Mouse (Mus musculus) forebrain, embryonic 16.5 days (tissue): ENCODE measurements around the gene Fscn2. TPM values are rescaled to one million over a fixed set of nuclear protein-coding genes. Genes with fewer than 3 reads are reported as not detected.

Experiments used
- ATAC-seq: fragments of 200-750 bp; cut with Nextera tagmentation; 2 replicates; pipeline ENCODE4 v1.8.0; 2017; ENCODE audit warnings: mild to moderate bottlenecking, moderate library complexity
- H3K27ac ChIP-seq: fragments of 300-500 bp; sonication (generic); 2 replicates; pipeline ENCODE4 v1.5.1; 2014; ENCODE audit warnings: low read length, control low read depth
- H3K27me3 ChIP-seq: fragments of 300-500 bp; sonication (generic); replicated peaks from 2 replicates; pipeline ENCODE4 v1.6.1; 2014; ENCODE audit warnings: low read length; ENCODE audit not compliant: control insufficient read depth, insufficient read depth
- H3K36me3 ChIP-seq: fragments of 300-500 bp; sonication (generic); 2 replicates; pipeline ENCODE4 v1.6.1; 2014; ENCODE audit not compliant: control insufficient read depth, insufficient read depth
- H3K4me1 ChIP-seq: fragments of 300-500 bp; sonication (generic); replicated peaks from 2 replicates; pipeline ENCODE4 v1.6.1; 2014; ENCODE audit warnings: low read length; ENCODE audit not compliant: control insufficient read depth, insufficient read depth
- H3K4me2 ChIP-seq: fragments of 300-500 bp; sonication (generic); 2 replicates; pipeline ENCODE4 v1.6.1; 2014; ENCODE audit warnings: mild to moderate bottlenecking, low read length, control low read depth
- H3K4me3 ChIP-seq: fragments of 300-500 bp; sonication (generic); replicated peaks from 2 replicates; pipeline ENCODE4 v1.5.1; 2014; ENCODE audit warnings: mild to moderate bottlenecking, low read length, control low read depth
- H3K9ac ChIP-seq: fragments of 300-500 bp; sonication (generic); replicated peaks from 2 replicates; pipeline ENCODE4 v1.6.1; 2014; ENCODE audit warnings: low read depth, low read length, control low read depth
- H3K9me3 ChIP-seq: fragments of 300-500 bp; sonication (generic); 2 replicates; pipeline ENCODE4 v1.6.1; 2016; ENCODE audit warnings: low read length; ENCODE audit not compliant: control insufficient read depth
- WGBS: fragments of 180-500 bp; shearing (Covaris S2); extraction: QIAGEN DNeasy Blood & Tissue Kit; methylation state at CpG from one replicate; pipeline ENCODE4 v1.1.7; 2014; 5-methylcytosine and 5-hydroxymethylcytosine counted together
- polyA plus RNA-seq: library from polyadenylated mRNA; unstranded; fragments of >200 nt; fragmentation: Nextera tagmentation; extraction: Ambion mirVana; gene quantifications from 2 replicates; pipeline ENCODE4 v1.2.1, GENCODE M21; 2015

The Fscn2 gene
- polyA plus RNA-seq, 1 experiment from 2014 or later, result 1.5 TPM

GRCm38 (mm10) chr11:120317456-120317855, 43.9 kb upstream of the Fscn2 start:
- Histone ChIP-seq H3K36me3 (no peaks in the 10 kb centered on the region), H3K4me3 (no peak overlapping the region; the same call in 1 of the 2 replicates), H3K27ac (no peak overlapping the region; the same call in 1 of the 2 replicates), H3K9me3 (no peaks in the 10 kb centered on the region), H3K9ac (no peak overlapping the region), H3K4me2 (peak overlapping the region; percentile 75), H3K27me3 (no peaks in the 10 kb centered on the region), H3K4me1 (peaks cover 20% of the 10 kb centered on the region)
- 68% methylated on average over 7 of the region's 7 CpGs for WGBS
- ATAC-seq, result no peak

GRCm38 (mm10) chr11:120319310-120319709, 42.0 kb upstream of the Fscn2 start:
- Histone ChIP-seq H3K4me1 (peaks cover 20% of the 10 kb centered on the region), H3K9ac (no peak overlapping the region), H3K27me3 (no peaks in the 10 kb centered on the region), H3K4me2 (no peak overlapping the region), H3K36me3 (no peaks in the 10 kb centered on the region), H3K9me3 (no peaks in the 10 kb centered on the region), H3K4me3 (no peak overlapping the region), H3K27ac (no peak overlapping the region)
- no peak for ATAC-seq
- 86% methylated on average over 5 of the region's 5 CpGs for WGBS

GRCm38 (mm10) chr11:120320156-120320555, 41.2 kb upstream of the Fscn2 start:
- Histone ChIP-seq H3K9ac (no peak overlapping the region), H3K27ac (no peak overlapping the region), H3K4me3 (no peak overlapping the region), H3K36me3 (no peaks in the 10 kb centered on the region), H3K4me2 (no peak overlapping the region), H3K27me3 (no peaks in the 10 kb centered on the region), H3K9me3 (no peaks in the 10 kb centered on the region), H3K4me1 (peaks cover 14% of the 10 kb centered on the region)
- 93% methylated on average over 10 of the region's 10 CpGs for WGBS
- no peak for ATAC-seq

- ATAC-seq, result no peak
- no peak overlapping the region for H3K9ac ChIP-seq
- no peaks in the 10 kb centered on the region for H3K9me3 ChIP-seq
- H3K4me1 ChIP-seq, result no peaks in the 10 kb centered on the region
- H3K36me3 ChIP-seq, result no peaks in the 10 kb centered on the region
- H3K4me2 ChIP-seq, result no peak overlapping the region
- no peaks in the 10 kb centered on the region for H3K27me3 ChIP-seq
- no peak overlapping the region for H3K27ac ChIP-seq
- 65% methylated on average over 6 of the region's 6 CpGs for WGBS
- no peak overlapping the region for H3K4me3 ChIP-seq
Observed at GRCm38 (mm10) chr11:120335431-120336021, 25.8 kb upstream of the Fscn2 start.

GRCm38 (mm10) chr11:120337447-120337846, 23.9 kb upstream of the Fscn2 start:
- WGBS, result 40% methylated on average over 2 of the region's 2 CpGs
- no peaks in the 10 kb centered on the region for H3K36me3 ChIP-seq
- H3K27me3 ChIP-seq, result no peaks in the 10 kb centered on the region
- no peak overlapping the region for H3K4me2 ChIP-seq
- H3K9me3 ChIP-seq, result no peaks in the 10 kb centered on the region
- ATAC-seq, result no peak
- H3K4me1 ChIP-seq, result no peaks in the 10 kb centered on the region
- no peak overlapping the region for H3K4me3 ChIP-seq
- H3K9ac ChIP-seq, result no peak overlapping the region
- H3K27ac ChIP-seq, result no peak overlapping the region

- Histone ChIP-seq H3K4me3 (no peak overlapping the region), H3K9ac (no peak overlapping the region), H3K9me3 (no peaks in the 10 kb centered on the region), H3K36me3 (no peaks in the 10 kb centered on the region), H3K4me2 (no peak overlapping the region), H3K4me1 (no peaks in the 10 kb centered on the region), H3K27me3 (no peaks in the 10 kb centered on the region), H3K27ac (no peak overlapping the region)
- WGBS, result 72% methylated on average over 3 of the region's 3 CpGs
- ATAC-seq, result no peak
Observed at GRCm38 (mm10) chr11:120338786-120339185, 22.5 kb upstream of the Fscn2 start.

GRCm38 (mm10) chr11:120339978-120340513, 21.3 kb upstream of the Fscn2 start:
- no peaks in the 10 kb centered on the region for H3K27me3 ChIP-seq
- 89% methylated on average over 10 of the region's 10 CpGs for WGBS
- ATAC-seq, result no peak

GRCm38 (mm10) chr11:120341661-120342060, 19.7 kb upstream of the Fscn2 start:
- Histone ChIP-seq H3K27ac (no peak overlapping the region), H3K27me3 (no peaks in the 10 kb centered on the region), H3K4me3 (no peak overlapping the region), H3K9ac (no peak overlapping the region), H3K4me2 (no peak overlapping the region), H3K36me3 (peaks cover 4% of the 10 kb centered on the region; the same call in 1 of the 2 replicates), H3K9me3 (no peaks in the 10 kb centered on the region), H3K4me1 (peaks cover 7% of the 10 kb centered on the region)
- 94% methylated on average over 4 of the region's 4 CpGs for WGBS
- no peak for ATAC-seq

More at GRCm38 (mm10) chr11:120339978-120340513, 21.3 kb upstream of the Fscn2 start:
- Histone ChIP-seq H3K9ac (no peak overlapping the region), H3K4me3 (no peak overlapping the region), H3K36me3 (no peaks in the 10 kb centered on the region), H3K9me3 (no peaks in the 10 kb centered on the region), H3K27ac (no peak overlapping the region), H3K4me2 (no peak overlapping the region), H3K4me1 (peaks cover 2% of the 10 kb centered on the region)

- Histone ChIP-seq H3K4me1 (peaks cover 7% of the 10 kb centered on the region), H3K9ac (no peak overlapping the region)
Observed at GRCm38 (mm10) chr11:120342656-120343160, 18.6 kb upstream of the Fscn2 start.

More at GRCm38 (mm10) chr11:120342656-120343160, 18.6 kb upstream of the Fscn2 start:
- no peak overlapping the region for H3K4me2 ChIP-seq
- ATAC-seq, result no peak
- no peaks in the 10 kb centered on the region for H3K9me3 ChIP-seq
- no peak overlapping the region for H3K27ac ChIP-seq
- no peaks in the 10 kb centered on the region for H3K27me3 ChIP-seq
- WGBS, result 88% methylated on average over 5 of the region's 5 CpGs
- peaks cover 4% of the 10 kb centered on the region; the same call in 1 of the 2 replicates for H3K36me3 ChIP-seq
- no peak overlapping the region for H3K4me3 ChIP-seq
